Mouse (Mus musculus) kidney, embryonic 15.5 days (tissue): ENCODE data around the gene Igfbp4. TPM values are rescaled to one million over a fixed set of nuclear protein-coding genes. Genes with fewer than 3 reads are reported as not detected.

Experiments used
- ATAC-seq: fragments of 200-750 bp; cut with Nextera tagmentation; replicated peaks from 2 replicates; pipeline ENCODE4 v1.8.0; 2017; ENCODE audit warnings: moderate TSS enrichment; ENCODE audit not compliant: low FRiP score
- H3K27ac ChIP-seq: fragments of 300-500 bp; sonication (generic); 2 replicates; pipeline ENCODE4 v1.5.1; 2015; ENCODE audit warnings: mild to moderate bottlenecking, inconsistent platforms
- H3K27me3 ChIP-seq: fragments of 300-500 bp; sonication (generic); 2 replicates; pipeline ENCODE4 v1.6.1; 2015; ENCODE audit warnings: inconsistent platforms
- H3K36me3 ChIP-seq: fragments of 300-500 bp; sonication (generic); 2 replicates; pipeline ENCODE4 v1.6.1; 2015; ENCODE audit warnings: inconsistent platforms
- H3K4me1 ChIP-seq: fragments of 300-500 bp; sonication (generic); 2 replicates; pipeline ENCODE4 v1.6.1; 2015; ENCODE audit warnings: inconsistent platforms
- H3K4me2 ChIP-seq: fragments of 300-500 bp; sonication (generic); 2 replicates; pipeline ENCODE4 v1.6.1; 2015; ENCODE audit warnings: moderate library complexity, mild to moderate bottlenecking, inconsistent platforms
- H3K4me3 ChIP-seq: fragments of 300-500 bp; sonication (generic); replicated peaks from 2 replicates; pipeline ENCODE4 v1.5.1; 2015; ENCODE audit warnings: mild to moderate bottlenecking, inconsistent platforms
- H3K9ac ChIP-seq: fragments of 300-500 bp; sonication (generic); 2 replicates; pipeline ENCODE4 v1.6.1; 2015; ENCODE audit warnings: mild to moderate bottlenecking, inconsistent platforms
- H3K9me3 ChIP-seq: fragments of 300-500 bp; sonication (generic); replicated peaks from 2 replicates; pipeline ENCODE4 v1.6.1; 2016; ENCODE audit warnings: inconsistent platforms
- WGBS: fragments of 180-500 bp; shearing (Covaris S2); methylation state at CpG from one replicate; pipeline ENCODE4 v1.1.7; 2015; ENCODE audit warnings: mixed read lengths; 5-methylcytosine and 5-hydroxymethylcytosine counted together
- polyA plus RNA-seq: library from polyadenylated mRNA; unstranded; fragments of >200 nt; fragmentation: Nextera tagmentation; extraction: Ambion mirVana; gene quantifications from 2 replicates; pipeline ENCODE4 v1.2.1, GENCODE M21; 2015

Igfbp4 gene
- polyA plus RNA-seq, 1 experiment from 2014 or later: 695 TPM

DNA sequence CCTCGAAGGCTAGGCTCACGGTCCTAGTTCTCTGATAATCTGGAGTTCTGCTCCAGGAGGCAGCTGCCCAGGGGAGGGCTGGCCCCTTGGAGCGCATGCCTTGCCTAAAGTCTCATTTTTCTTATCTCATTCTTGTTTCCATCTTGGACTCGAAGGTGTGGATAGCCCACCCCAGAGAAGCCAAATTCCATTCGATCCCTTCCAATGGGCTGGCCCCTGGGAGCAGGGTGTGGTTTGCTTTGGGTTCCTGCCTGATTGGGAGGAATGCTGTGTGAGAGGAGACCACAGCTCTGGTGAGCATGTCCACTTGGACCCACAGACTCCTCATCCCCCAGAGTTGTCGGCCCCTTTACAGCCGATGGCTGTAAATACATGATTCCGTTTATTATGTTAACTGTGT, 60.6 kb downstream of the Igfbp4 start:
- Histone ChIP-seq H3K9me3 (no peaks in the 10 kb centered on the region), H3K4me2 (no peak overlapping the region), H3K27ac (no peak overlapping the region), H3K4me1 (peaks cover 32% of the 10 kb centered on the region), H3K36me3 (no peaks in the 10 kb centered on the region), H3K4me3 (no peak overlapping the region), H3K27me3 (no peaks in the 10 kb centered on the region), H3K9ac (no peak overlapping the region)
- WGBS: 69% methylated on average over 8 of the region's 8 CpGs
- ATAC-seq: no peak

DNA sequence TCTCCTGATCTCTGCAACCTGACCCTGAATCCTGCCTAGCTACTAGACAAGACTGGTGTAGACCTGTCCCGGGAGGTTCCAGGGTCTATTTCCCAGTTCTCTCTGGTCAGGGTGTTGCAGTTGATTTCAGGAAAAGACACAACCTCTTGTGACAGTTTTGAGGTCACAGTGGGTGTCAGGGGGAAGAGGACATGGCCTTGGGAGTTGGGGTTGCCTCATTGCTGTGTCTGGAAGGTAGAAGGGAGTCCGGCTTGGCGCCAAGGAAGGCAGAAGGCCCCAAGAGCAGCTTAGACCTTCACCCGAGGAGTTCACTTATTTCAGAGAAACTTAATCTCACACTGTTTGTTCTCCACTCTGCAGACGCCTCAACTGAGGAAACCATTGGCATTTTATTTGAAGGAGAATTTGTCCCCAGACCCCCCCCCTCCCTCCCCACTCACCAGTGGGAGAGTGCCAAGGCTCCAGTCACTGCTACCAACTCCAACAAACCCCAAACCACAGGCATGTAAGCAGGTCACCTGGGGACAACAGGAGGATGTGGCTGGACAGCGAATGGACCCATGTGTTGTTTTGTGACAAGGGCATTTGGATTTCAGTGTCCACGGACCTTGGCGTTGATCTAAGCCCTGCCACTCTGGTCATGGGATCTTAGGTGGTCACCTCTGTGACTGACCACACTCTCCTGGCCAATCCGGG, 61.7 kb downstream of the Igfbp4 start:
- peaks cover 42% of the 10 kb centered on the region for H3K4me1 ChIP-seq
- no peaks in the 10 kb centered on the region for H3K36me3 ChIP-seq
- no peak for ATAC-seq
- no peak overlapping the region for H3K4me3 ChIP-seq
- 80% methylated on average over 9 of the region's 9 CpGs for WGBS
- H3K4me2 ChIP-seq: no peak overlapping the region
- H3K9me3 ChIP-seq: no peaks in the 10 kb centered on the region
- H3K27ac ChIP-seq: no peak overlapping the region
- H3K9ac ChIP-seq: no peak overlapping the region
- H3K27me3 ChIP-seq: no peaks in the 10 kb centered on the region

Other genes starting within 250 kb of the Igfbp4 start
- gene Msl1, start 245.7 kb upstream of the Igfbp4 start, polyA plus RNA-seq: 25.1 and 25.8 TPM in 2 replicates
- 40.6 and 40.8 TPM in 2 replicates for gene Casc3, start 236.3 kb upstream of the Igfbp4 start, polyA plus RNA-seq
- gene Rapgefl1, start 204.5 kb upstream of the Igfbp4 start, polyA plus RNA-seq: 1.6 and 1.7 TPM in 2 replicates
- gene Wipf2, start 177.6 kb upstream of the Igfbp4 start, polyA plus RNA-seq: 4.2 and 5.2 TPM in 2 replicates
- 36.3 and 39.1 TPM in 2 replicates for gene Cdc6, start 133.4 kb upstream of the Igfbp4 start, polyA plus RNA-seq
- gene Rara, start 113.4 kb upstream of the Igfbp4 start, polyA plus RNA-seq: 29.3 and 32.1 TPM in 2 replicates
- 0.48 and 0.51 TPM in 2 replicates for gene Gjd3, start 58.2 kb upstream of the Igfbp4 start, polyA plus RNA-seq
- 249 and 256 TPM in 2 replicates for gene Top2a, start 17.1 kb upstream of the Igfbp4 start, polyA plus RNA-seq
- gene Tns4, start 48.1 kb downstream of the Igfbp4 start, polyA plus RNA-seq: 0.29 and 0.32 TPM in 2 replicates
- 0.17 and 0.18 TPM in 2 replicates for gene Ccr7, start 113.8 kb downstream of the Igfbp4 start, polyA plus RNA-seq
- gene Smarce1, start 189.8 kb downstream of the Igfbp4 start, polyA plus RNA-seq: 243 and 249 TPM in 2 replicates
- gene Krt222, start 202.8 kb downstream of the Igfbp4 start, polyA plus RNA-seq: 0.45 and 0.49 TPM in 2 replicates
- not detected in 2 replicates for gene Krt24, start 244.0 kb downstream of the Igfbp4 start, polyA plus RNA-seq